Mouse (Mus musculus): Measurements from ENCODE around the gene Baiap2. TPM values are rescaled to one million over a fixed set of nuclear protein-coding genes. Genes with fewer than 3 reads are reported as not detected.
A peak's percentile ranks its signal among the peaks of the same experiment; 100 is the strongest.

The Baiap2 gene
- polyA plus RNA-seq, 1 experiment from 2014 or later = 11.9 TPM

MicroRNA genes within 50 kb of the gene (microRNA counts, 519-probe panel; counts per million panel counts)
- microRNA mmu-miR-338-3p (171 counts per million, percentile 57 among the panel's probes with 10 or more counts), microRNA mmu-miR-338-5p (171 counts per million, percentile 57 among the panel's probes with 10 or more counts)

Small RNA genes lying within 50 kb of the gene (microRNA-seq; reads per million reads assigned to microRNA genes)
- gene Mir3065 = not detected
- not detected for gene Mir338

Other genes starting within 250 kb of the Baiap2 start
- 89.6 and 92.1 TPM in 2 replicates for gene Chmp6, start 29.3 kb upstream of the Baiap2 start, polyA plus RNA-seq (2014; fragmentation: Nextera tagmentation; extraction: Ambion mirVana)
- 3.0 and 5.1 TPM in 2 replicates for gene Aatk, start 104.4 kb downstream of the Baiap2 start, polyA plus RNA-seq (2014; fragmentation: Nextera tagmentation; extraction: Ambion mirVana)
- gene Cep131, start 144.1 kb downstream of the Baiap2 start, polyA plus RNA-seq (2014; fragmentation: Nextera tagmentation; extraction: Ambion mirVana) = 28.4 and 32.2 TPM in 2 replicates
- gene Tepsin, start 156.0 kb downstream of the Baiap2 start, polyA plus RNA-seq (2014; fragmentation: Nextera tagmentation; extraction: Ambion mirVana) = 16.9 and 18.8 TPM in 2 replicates
- gene Ndufaf8, start 156.2 kb downstream of the Baiap2 start, polyA plus RNA-seq (2014; fragmentation: Nextera tagmentation; extraction: Ambion mirVana) = 65.7 and 70.7 TPM in 2 replicates
- 74.2 and 79.1 TPM in 2 replicates for gene Slc38a10, start 208.6 kb downstream of the Baiap2 start, polyA plus RNA-seq (2014; fragmentation: Nextera tagmentation; extraction: Ambion mirVana)